Mouse (Mus musculus): Measurements from ENCODE around the gene Fancc. TPM values are rescaled to one million over a fixed set of nuclear protein-coding genes. Genes with fewer than 3 reads are reported as not detected.

The Fancc gene
- polyA plus RNA-seq, 1 experiment from 2014 or later = 12.8 TPM

DNA sequence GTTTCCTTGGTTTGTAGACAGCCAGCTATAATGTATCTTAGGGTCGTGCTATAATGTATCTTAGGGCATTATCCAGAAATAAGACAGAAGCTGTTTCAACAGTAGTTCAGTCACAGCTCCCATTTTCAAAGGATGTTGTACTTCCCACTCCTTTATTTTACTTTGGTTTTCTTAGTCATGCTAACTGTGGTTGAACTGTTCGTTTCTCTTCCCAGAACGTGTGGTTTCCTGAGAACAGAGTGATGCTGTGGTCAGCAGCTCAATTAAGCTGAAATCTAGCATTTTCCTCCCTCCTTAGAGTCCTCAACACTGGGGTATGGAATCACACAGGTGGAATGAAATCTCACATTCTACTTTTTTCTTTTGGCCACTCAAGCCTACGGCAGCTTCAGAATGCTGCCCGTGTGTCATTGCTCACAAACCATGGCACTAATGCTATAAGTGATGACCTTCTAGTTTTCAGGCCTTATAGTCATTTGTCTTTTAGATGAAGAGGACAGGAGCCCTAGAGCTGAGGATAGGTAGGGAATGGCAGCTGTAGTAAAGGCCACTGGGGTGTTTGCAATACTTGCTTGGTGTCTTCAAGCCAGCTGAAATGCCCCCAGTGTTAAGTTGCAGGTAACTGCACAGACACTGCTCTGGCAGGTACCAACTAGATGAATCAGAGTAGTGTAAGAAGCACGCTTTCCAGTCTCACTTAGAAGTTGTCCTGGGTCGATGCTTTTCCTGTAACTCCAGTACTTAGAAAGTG, 243.0 kb downstream of the Fancc start:
- Histone ChIP-seq H3K36me3 (ENCODE audit: control insufficient read depth, insufficient read depth, low read length) (no peaks in the 10 kb centered on the region), H3K27ac (ENCODE audit: low read depth, low read length) (no peak overlapping the region), H3K4me1 (ENCODE audit: control insufficient read depth, insufficient read depth, low read length) (no peaks in the 10 kb centered on the region), H3K4me3 (ENCODE audit: low read depth, low read length) (no peak overlapping the region), H3K4me2 (ENCODE audit: low read length) (no peak overlapping the region), H3K9ac (ENCODE audit: low read length) (no peak overlapping the region), H3K27me3 (replicated peaks; ENCODE audit: control insufficient read depth, insufficient read depth, low read length) (no peaks in the 10 kb centered on the region), H3K9me3 (replicated peaks; ENCODE audit: control insufficient read depth, low read length) (no peaks in the 10 kb centered on the region)
- WGBS = 89% methylated on average over 7 of the region's 7 CpGs
- no peak for DNase-seq (ENCODE audit: low spot score)
- ATAC-seq = no peak

GRCm38 (mm10) chr13:63253147-63253546, 243.9 kb downstream of the Fancc start:
- no peaks in the 10 kb centered on the region for H3K4me1 ChIP-seq (ENCODE audit: control insufficient read depth, insufficient read depth, low read length)
- WGBS = 85% methylated on average over 5 of the region's 5 CpGs
- H3K27me3 ChIP-seq (replicated peaks; ENCODE audit: control insufficient read depth, insufficient read depth, low read length) = no peaks in the 10 kb centered on the region
- H3K4me3 ChIP-seq (ENCODE audit: low read depth, low read length) = no peak overlapping the region
- H3K9ac ChIP-seq (ENCODE audit: low read length) = no peak overlapping the region
- ATAC-seq (no peak), DNase-seq (ENCODE audit: low spot score) (no peak)
- no peaks in the 10 kb centered on the region for H3K9me3 ChIP-seq (replicated peaks; ENCODE audit: control insufficient read depth, low read length)
- no peak overlapping the region for H3K27ac ChIP-seq (ENCODE audit: low read depth, low read length)
- H3K36me3 ChIP-seq (ENCODE audit: control insufficient read depth, insufficient read depth, low read length) = no peaks in the 10 kb centered on the region
- H3K4me2 ChIP-seq (ENCODE audit: low read length) = no peak overlapping the region

GRCm38 (mm10) chr13:63252295-63253010, 244.6 kb downstream of the Fancc start:
- Histone ChIP-seq H3K27me3 (replicated peaks; ENCODE audit: control insufficient read depth, insufficient read depth, low read length) (no peaks in the 10 kb centered on the region), H3K4me3 (ENCODE audit: low read depth, low read length) (no peak overlapping the region), H3K4me2 (ENCODE audit: low read length) (no peak overlapping the region), H3K27ac (ENCODE audit: low read depth, low read length) (no peak overlapping the region), H3K4me1 (ENCODE audit: control insufficient read depth, insufficient read depth, low read length) (no peaks in the 10 kb centered on the region), H3K9ac (ENCODE audit: low read length) (no peak overlapping the region), H3K9me3 (replicated peaks; ENCODE audit: control insufficient read depth, low read length) (no peaks in the 10 kb centered on the region), H3K36me3 (ENCODE audit: control insufficient read depth, insufficient read depth, low read length) (no peaks in the 10 kb centered on the region)
- WGBS = 98% methylated on average over 2 of the region's 2 CpGs
- no peak for DNase-seq (ENCODE audit: low spot score)
- no peak for ATAC-seq

DNA sequence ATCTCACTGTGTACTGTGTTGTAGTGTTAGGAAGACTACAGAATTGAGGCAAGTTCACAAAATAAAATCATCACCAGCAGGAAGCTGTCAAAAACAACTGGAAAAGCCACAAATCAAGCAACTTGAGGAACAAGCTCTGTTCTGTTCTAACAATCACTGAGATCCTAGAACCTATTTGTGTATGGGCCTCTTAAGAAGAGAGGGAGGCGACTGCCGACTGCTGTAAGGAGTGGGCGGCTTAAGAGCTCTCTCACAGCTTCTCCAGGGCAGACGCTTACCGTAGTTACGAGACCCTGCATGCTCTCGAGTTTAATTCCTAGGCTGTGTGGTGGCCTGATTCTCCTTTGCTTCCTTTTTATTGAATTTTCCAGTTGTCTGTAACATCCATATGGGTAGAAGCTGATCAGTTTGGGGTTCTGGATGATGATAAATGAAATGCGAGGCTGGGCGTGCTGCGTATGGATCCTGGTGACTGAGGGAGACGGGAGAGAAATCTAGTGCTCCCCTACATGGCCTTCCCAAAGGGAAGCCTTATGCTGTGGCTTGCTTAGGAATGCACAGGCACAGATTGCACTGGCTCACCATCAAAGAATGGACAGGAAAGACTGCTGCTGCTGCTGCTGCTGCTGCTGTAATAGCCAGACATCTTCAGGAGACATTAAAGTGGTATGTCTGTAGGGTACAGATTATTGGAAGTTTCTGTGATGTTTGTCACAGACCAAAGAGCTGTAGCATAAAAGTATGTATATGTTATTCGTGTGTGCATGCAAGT, 245.8 kb downstream of the Fancc start:
- no peaks in the 10 kb centered on the region for H3K27me3 ChIP-seq (replicated peaks; ENCODE audit: control insufficient read depth, insufficient read depth, low read length)
- no peak overlapping the region for H3K9ac ChIP-seq (ENCODE audit: low read length)
- no peak overlapping the region for H3K4me3 ChIP-seq (ENCODE audit: low read depth, low read length)
- ATAC-seq (no peak), DNase-seq (ENCODE audit: low spot score) (no peak)
- no peak overlapping the region for H3K4me2 ChIP-seq (ENCODE audit: low read length)
- H3K9me3 ChIP-seq (replicated peaks; ENCODE audit: control insufficient read depth, low read length) = no peaks in the 10 kb centered on the region
- no peaks in the 10 kb centered on the region for H3K36me3 ChIP-seq (ENCODE audit: control insufficient read depth, insufficient read depth, low read length)
- peaks cover under 1% of the 10 kb centered on the region; the same call in 1 of the 2 replicates for H3K4me1 ChIP-seq (ENCODE audit: control insufficient read depth, insufficient read depth, low read length)
- no peak overlapping the region for H3K27ac ChIP-seq (ENCODE audit: low read depth, low read length)
- 68% methylated on average over 12 of the region's 12 CpGs for WGBS

GRCm38 (mm10) chr13:63250441-63250980, 246.6 kb downstream of the Fancc start:
- H3K36me3 ChIP-seq (ENCODE audit: control insufficient read depth, insufficient read depth, low read length) = no peaks in the 10 kb centered on the region
- H3K27ac ChIP-seq (ENCODE audit: low read depth, low read length) = no peak overlapping the region
- peaks cover 5% of the 10 kb centered on the region for H3K4me1 ChIP-seq (ENCODE audit: control insufficient read depth, insufficient read depth, low read length)
- no peaks in the 10 kb centered on the region for H3K9me3 ChIP-seq (replicated peaks; ENCODE audit: control insufficient read depth, low read length)
- no peak for DNase-seq (ENCODE audit: low spot score)
- no peaks in the 10 kb centered on the region for H3K27me3 ChIP-seq (replicated peaks; ENCODE audit: control insufficient read depth, insufficient read depth, low read length)
- H3K4me2 ChIP-seq (ENCODE audit: low read length) = no peak overlapping the region
- ATAC-seq = no peak
- WGBS = 91% methylated on average over 8 of the region's 8 CpGs
- H3K4me3 ChIP-seq (ENCODE audit: low read depth, low read length) = no peak overlapping the region
- no peak overlapping the region for H3K9ac ChIP-seq (ENCODE audit: low read length)

- Histone ChIP-seq H3K4me3 (ENCODE audit: low read depth, low read length) (no peak overlapping the region), H3K9me3 (replicated peaks; ENCODE audit: control insufficient read depth, low read length) (no peaks in the 10 kb centered on the region), H3K4me1 (ENCODE audit: control insufficient read depth, insufficient read depth, low read length) (peaks cover 7% of the 10 kb centered on the region), H3K36me3 (ENCODE audit: control insufficient read depth, insufficient read depth, low read length) (no peaks in the 10 kb centered on the region), H3K4me2 (ENCODE audit: low read length) (no peak overlapping the region), H3K27ac (ENCODE audit: low read depth, low read length) (no peak overlapping the region), H3K27me3 (replicated peaks; ENCODE audit: control insufficient read depth, insufficient read depth, low read length) (no peaks in the 10 kb centered on the region), H3K9ac (ENCODE audit: low read length) (no peak overlapping the region)
- WGBS = 79% methylated on average over 8 of the region's 8 CpGs
- DNase-seq (ENCODE audit: low spot score) = no peak
- ATAC-seq = no peak
Observed at GRCm38 (mm10) chr13:63249741-63250431, 247.2 kb downstream of the Fancc start.

DNA sequence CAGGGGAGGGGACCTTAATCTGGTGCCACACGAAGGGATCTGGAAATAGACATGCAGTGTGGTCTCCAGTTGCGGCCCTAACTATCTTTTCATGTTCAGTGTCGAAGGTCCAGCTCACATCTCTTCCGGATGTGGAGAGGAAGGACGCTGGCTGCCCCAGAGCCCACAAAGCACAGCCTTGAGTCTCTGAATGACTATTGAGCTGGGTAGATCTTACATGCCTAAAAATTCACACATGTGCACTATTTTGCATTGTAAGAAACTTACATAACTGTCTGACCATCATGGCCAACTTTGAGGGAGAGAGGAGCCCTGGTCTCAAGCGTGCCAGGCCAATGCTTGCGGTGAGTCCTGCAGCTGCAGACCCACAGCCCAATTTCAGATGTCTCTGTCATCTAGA, 247.9 kb downstream of the Fancc start:
- H3K36me3 ChIP-seq (ENCODE audit: control insufficient read depth, insufficient read depth, low read length) = no peaks in the 10 kb centered on the region
- H3K27ac ChIP-seq (ENCODE audit: low read depth, low read length) = no peak overlapping the region
- ATAC-seq (no peak), DNase-seq (ENCODE audit: low spot score) (no peak)
- WGBS = 87% methylated on average over 7 of the region's 7 CpGs
- peaks cover 14% of the 10 kb centered on the region for H3K4me1 ChIP-seq (ENCODE audit: control insufficient read depth, insufficient read depth, low read length)
- no peaks in the 10 kb centered on the region for H3K9me3 ChIP-seq (replicated peaks; ENCODE audit: control insufficient read depth, low read length)
- H3K4me2 ChIP-seq (ENCODE audit: low read length) = no peak overlapping the region
- H3K27me3 ChIP-seq (replicated peaks; ENCODE audit: control insufficient read depth, insufficient read depth, low read length) = no peaks in the 10 kb centered on the region
- no peak overlapping the region for H3K4me3 ChIP-seq (ENCODE audit: low read depth, low read length)
- H3K9ac ChIP-seq (ENCODE audit: low read length) = no peak overlapping the region

DNA sequence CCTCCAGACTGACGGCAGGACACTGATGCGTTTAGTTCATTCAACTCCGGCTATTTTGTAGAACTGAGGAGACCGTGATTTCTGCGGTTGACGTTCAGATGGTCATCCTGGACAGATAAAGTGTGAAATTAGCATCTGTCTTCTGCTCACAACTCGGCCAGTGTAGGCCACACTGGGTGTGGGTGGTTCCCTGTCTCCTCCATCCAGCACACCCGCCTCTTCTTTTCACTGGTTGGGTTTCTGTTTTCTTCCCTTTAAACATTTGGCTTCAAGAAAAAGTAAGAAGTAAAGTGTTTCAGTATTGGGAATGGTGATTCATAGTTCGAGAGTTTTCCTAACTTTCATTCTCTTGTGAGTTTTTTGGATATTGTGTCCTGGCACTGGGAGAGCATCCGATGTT, 248.8 kb downstream of the Fancc start:
- Histone ChIP-seq H3K27me3 (replicated peaks; ENCODE audit: control insufficient read depth, insufficient read depth, low read length) (no peaks in the 10 kb centered on the region), H3K4me2 (ENCODE audit: low read length) (no peak overlapping the region), H3K27ac (ENCODE audit: low read depth, low read length) (no peak overlapping the region), H3K4me1 (ENCODE audit: control insufficient read depth, insufficient read depth, low read length) (peaks cover 14% of the 10 kb centered on the region), H3K9me3 (replicated peaks; ENCODE audit: control insufficient read depth, low read length) (no peaks in the 10 kb centered on the region), H3K36me3 (ENCODE audit: control insufficient read depth, insufficient read depth, low read length) (no peaks in the 10 kb centered on the region), H3K9ac (ENCODE audit: low read length) (no peak overlapping the region), H3K4me3 (ENCODE audit: low read depth, low read length) (no peak overlapping the region)
- DNase-seq (ENCODE audit: low spot score) (no peak), ATAC-seq (no peak)
- WGBS = 92% methylated on average over 10 of the region's 10 CpGs

Measured in forebrain, embryonic 14.5 days (tissue).